Mouse (Mus musculus) adrenal gland, adult 18-20 months (tissue): ENCODE measurements around the gene Ptprf. TPM values are rescaled to one million over a fixed set of nuclear protein-coding genes. Genes with fewer than 3 reads are reported as not detected.

ENCODE experiments used
- DNase-seq, 2 experiments: peaks; one replicate each; pipeline ENCODE4 v3.0.0; 2021 to 2022; ENCODE audit warnings: low spot score in 2 of 2
- total RNA-seq, 2 experiments: library from RNA; stranded (reverse); gene quantifications; 1 replicate in 1 of 2; 2 replicates in 1 of 2; pipeline ENCODE4 v1.2.3; 2021

Gene Ptprf
- total RNA-seq, 2 experiments from 2014 or later: 42.5 to 43.1 TPM

DNA sequence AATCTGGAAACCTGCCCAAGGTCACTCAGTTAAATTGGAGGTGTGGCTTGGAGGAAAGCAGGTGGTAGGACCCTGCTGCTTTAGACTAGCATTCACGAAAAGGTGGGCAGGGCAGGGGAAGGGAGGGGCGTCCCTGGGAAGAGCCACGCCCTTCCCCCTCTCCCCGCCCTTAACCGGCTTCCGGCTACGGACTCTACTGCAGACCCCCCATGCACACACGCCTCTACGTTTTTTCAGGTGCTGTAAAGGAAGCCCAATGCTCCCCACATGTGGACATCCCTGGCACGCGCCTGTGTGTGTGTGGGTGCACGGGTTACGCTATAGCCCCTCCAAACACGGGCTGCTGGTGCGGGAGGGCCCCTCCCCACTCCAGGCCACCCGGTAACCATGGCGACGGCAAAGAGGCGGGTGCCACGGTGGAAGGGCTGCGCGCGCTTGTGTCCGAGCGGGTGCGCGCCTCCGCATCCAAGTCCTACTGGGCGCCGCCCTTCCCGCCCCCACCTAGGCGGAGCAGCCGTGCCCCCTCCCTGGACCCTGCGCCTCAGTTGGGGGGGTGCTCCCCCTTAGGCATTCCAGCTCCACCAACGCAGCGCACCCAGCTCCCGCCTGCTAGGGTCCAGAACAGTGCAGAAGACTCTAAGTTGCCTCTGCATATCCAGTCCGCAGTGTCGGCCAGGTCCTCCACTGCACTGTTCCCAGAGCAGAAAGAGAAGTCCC, 30.5 kb downstream of the Ptprf start:
- peak; percentile 65 to 72 for DNase-seq

DNA sequence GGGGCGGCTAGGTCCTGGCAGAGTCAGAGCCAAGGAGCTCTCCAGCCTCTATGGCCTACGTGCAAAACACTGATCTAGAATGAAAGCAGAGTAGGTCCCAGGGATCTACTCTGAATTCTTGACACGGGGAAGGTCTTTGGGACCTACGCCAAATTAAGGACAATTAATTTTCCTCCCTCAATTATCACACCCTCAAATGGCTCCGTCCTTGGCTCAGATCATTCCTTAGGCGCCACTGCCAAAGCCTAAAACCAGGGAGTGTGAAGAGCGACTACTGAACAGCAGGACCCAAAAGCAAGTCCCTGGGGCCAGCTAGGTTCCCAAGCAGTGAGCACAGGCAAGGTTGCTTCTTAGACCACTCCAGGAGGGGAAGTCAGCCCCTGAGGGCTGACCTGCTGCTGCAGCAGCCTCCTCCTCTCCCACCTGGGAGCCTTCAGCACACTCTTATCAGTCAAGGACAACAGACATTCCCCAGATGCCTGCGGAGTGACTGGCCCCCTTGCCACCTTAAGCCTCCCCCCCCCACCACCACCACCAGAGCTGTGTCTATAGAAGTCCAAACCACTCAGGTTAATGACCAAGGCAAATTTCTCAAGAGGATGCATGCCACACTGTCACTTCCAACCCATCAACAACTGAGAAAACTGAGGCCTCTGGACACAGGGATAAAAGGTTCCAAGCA, 31.3 kb downstream of the Ptprf start:
- no peak for DNase-seq

DNA sequence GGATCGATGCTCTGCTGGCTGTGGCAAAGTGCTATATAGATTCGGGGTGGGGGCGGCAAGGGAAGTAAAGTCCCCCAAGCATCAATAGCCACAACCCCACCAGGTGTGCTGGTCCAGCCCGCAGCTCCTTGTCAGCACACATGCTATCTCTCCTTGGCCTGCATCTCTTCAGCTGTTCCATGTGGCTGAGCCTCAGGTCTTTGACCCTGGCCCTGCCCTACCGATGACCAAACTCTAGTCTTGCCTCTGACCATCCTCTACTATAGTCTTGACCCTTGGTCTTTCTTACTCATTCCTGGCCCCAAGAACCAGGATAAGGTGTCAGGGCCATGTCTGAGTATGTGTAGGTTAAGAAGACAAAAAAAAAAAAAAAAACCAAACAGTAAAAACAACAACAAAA, 33.2 kb downstream of the Ptprf start:
- DNase-seq: no peak

DNA sequence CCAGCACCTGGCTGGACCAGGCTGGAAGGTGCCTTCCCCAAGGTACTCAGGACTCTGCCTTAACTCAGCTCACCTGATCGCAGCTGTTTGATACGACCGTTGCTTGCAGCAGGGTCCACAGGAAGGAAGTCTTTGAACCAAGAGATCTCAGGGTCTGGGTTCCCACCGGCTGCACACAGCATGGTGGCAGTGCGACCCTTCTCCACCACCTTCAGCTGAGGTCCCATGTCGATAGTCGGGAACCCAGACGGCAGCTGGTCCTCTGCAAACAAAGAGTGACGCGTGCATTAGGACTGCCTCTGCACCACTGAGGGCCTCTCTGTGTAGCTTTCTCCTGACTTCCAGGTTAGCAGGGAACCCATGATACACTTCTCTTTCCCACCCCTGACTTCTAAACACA, 33.8 kb downstream of the Ptprf start:
- DNase-seq: no peak

DNA sequence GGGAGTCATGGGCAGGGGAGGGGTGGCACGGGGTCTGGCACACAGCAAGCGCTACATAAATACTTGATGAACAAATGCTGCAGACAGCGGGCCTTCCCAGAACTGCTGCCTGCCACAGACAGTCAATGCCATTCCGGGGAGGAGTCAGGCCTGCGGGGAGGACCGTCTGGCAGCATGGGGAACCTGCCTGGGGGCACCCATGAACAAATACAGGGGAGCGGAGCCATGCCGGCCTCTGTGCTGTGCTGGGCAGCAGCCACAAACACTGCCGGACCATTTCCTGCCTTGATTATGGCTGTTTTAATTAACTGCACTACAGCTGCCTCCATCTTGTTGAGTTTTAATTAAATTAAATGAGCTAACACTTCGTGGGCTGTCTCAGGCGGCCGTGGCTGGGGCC, 35.0 kb downstream of the Ptprf start:
- no peak for DNase-seq

DNA sequence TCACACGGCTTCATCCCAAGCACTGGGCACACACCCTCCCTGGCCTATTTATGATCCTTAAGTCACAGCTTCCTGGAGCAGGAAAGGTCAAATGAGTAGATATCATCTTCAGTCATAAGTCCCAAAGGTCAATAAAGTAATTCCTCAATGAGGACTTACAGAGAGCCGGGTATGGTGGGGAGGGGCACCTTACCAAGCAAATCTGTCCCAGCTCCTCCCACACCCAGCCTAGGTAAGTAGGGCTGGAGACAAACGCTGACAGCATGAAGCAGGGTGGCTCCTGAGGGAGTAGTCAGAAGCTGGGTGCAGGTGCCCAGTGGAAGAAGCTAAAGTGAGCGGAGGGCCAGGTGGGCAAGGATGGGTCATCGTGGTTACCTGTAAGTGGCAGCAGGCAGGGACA, 36.3 kb downstream of the Ptprf start:
- no peak for DNase-seq

DNA sequence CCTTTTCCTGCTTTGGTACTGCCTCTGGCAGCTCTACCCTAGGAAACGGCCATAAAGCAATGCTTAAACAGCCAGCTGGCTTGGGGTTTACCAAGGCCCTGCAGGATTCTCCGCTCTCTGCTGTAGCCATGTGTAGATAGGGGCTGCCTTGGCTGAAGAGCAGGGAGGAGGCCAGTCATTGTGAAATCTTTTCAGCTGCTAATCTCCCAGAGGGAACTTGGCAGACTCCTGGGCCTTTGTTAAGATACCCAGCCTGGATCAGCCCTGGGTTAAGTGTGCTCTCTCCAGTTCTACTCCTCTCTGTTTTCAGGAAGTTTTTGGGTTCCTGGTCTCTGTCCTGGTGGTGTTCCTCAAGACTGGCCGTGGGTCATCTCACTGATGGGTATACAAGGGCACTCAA, 43.9 kb downstream of the Ptprf start:
- no peak for DNase-seq

DNA sequence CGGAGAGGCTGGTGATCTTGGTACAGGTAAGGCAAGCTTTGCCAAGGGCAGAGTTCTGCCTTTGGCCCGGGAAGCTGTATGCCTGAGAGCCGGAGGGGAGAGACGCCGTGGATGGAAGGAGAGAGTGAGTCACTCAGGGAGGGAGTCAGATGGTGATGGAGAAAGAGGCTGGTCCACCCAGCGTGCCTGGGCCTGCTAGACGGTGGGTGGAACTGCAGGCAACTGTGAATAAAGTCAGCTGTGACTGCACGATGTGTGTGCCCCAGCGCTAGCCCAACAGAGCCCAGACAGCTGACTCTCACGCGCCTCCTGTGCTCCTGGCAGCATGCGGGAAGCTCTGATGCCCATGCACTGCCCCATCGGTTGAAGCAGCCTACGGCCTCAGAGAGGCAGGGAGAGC, 45.4 kb downstream of the Ptprf start:
- no peak for DNase-seq

DNA sequence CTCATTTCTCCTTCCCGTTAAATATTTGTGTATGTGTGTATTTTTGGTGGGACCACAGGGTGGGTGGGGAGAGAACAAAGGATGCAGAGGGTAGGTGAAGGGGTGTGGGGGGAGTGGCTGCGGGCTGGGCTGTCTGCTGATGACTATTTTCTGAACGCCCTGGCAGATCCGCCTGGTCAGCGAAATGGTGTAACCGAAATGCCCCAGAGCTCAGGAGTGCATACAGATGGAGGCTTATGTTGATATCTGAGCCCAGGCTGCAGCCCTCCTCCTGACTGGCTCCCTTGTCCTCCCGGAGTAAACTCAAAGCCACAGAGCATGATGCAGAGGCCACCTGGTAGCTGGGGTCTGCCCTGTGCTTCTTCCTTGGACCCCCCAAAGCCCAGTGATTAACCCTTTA, 47.4 kb downstream of the Ptprf start:
- DNase-seq: no peak

DNA sequence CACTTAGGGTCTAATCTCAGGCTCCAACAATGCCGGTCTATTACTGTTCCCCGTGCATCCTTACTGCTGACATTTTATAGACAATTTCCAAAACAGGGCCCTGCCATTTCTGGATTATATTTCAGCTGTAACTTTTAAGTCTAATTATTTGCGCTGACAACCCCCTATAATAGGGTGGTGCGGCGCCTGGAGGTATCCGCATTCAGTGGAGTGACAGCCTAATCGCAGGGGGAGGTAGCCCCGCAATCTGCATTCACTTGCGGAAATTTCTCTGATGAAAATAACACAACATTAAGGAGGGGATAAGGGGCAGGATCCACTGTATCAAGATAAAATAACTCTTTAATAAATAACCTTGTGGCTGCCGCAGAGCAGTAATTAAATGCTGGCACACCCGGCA, 47.9 kb downstream of the Ptprf start:
- DNase-seq: no peak

DNA sequence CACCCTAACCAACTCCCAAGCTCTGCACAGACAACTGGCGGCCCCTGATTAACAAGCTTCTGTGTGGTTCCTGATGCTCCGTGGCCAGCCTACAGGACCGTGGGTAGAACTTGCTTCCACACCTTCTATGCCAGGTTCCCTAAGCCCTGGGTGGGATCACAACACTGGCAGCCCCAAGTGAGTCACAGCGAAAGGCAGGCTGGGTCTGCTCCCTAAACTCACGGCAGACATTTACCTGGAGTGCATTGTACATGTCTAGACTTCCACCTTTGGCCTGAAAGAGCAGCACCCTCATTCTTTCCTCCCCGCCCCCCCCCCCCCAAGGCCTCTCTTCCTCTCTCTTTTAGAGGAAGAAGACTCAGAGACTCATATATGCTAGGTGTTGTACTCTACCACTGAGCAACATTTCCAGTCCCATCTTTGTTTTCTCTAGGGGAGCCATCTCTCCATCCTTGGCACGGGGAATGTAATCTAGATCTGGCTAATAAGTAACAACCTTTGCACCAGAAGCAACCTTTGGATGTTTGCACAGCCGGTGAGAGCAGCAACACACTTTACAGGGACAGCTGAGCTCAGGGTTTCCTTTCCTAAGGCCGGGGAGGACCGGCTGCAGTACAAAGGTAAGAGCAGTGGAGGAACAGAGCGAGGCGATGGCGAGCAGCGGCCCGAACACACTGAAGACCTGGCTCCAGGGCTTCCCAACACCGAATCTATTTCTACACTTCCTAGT, 51.1 kb downstream of the Ptprf start:
- no peak for DNase-seq

DNA sequence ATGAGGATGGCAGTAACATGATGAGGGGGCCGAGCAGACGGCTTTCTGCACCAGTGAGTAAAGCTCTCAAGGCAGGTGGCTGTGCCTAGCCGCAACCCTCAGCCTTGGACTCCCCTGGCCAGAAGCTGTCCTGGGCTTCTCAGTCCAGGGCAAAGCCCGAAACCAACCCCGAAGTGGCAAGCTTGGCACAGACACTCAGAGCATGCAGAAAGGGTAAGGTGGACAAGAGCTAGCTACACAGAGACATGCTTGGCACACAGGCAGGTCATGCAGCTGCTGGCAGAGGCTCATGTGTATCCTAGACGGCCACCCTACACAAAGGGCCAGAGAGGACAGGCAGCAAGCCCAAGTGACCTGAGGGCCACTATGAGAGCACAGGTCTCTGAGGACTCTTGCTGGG, 52.5 kb downstream of the Ptprf start:
- DNase-seq: no peak

DNA sequence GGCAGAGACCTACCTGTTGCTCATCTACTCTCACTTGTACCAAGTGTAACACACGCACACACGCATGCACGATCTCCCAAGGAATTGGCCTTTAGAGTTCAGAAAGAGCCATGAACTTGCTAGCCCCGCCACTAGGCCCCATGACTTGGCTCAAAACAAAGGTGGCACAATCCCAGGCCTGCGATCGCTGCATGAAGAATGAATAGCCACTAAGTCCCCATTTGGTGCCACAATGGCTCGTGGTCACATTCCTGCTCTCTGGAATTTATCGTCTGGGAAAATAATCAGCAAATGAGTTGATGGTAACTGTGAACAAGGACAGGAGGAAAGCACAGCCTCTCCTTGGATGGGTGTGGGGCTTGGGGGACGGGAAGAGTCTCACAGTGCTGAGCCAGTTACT, 54.3 kb downstream of the Ptprf start:
- no peak for DNase-seq

DNA sequence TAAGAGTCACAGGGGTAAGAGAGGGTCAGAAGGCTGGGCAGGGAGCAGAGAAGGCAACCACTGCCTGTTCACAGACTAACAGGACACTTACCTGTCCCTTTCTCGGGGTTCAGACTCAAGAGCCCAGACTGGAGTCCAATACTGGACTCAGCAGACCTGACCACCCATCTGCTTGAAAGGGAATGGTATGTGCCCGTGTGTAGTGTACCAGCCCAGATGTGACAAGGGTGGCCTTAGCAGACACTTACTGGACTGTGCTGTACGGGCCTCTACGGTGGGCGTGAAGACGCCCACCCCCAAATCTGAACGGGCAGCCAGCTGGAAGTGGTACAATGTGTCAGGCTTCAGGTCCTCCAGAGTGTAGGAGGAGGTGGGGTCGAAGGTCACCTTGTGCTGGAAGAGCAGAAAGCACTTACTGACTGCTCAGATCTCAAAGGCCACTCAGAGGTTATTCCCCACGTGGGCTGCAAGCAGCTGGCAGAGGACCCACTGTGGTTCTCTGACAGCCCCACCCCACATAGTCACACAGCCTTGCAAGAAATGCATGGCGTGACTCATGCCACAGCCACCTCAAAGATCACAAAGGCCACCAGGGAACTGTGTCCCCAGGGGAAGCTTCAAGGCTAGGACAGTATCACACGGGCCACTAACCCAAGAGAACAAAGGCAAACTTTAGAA, 56.4 kb downstream of the Ptprf start:
- peak in 1 of 2 experiments; percentile 27 for DNase-seq

DNA sequence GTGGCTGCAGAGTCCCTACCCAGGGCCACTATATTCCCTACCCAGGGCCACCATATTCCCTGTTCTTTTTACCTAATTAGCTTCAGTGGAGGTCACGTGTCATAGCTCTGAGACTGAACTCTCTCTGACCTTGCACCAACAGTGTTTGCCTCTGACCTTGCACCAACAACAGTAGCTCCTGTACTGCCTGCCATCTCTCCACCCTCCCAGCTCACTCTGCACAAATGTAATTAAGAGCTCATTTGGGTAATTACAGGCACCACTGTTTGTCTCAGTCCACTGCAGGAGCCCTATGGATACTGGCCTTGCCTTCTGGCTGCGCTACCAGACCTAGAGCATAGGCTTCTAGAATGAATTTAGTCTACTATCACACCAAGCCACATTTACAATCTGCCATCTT, 57.3 kb downstream of the Ptprf start:
- no peak for DNase-seq

DNA sequence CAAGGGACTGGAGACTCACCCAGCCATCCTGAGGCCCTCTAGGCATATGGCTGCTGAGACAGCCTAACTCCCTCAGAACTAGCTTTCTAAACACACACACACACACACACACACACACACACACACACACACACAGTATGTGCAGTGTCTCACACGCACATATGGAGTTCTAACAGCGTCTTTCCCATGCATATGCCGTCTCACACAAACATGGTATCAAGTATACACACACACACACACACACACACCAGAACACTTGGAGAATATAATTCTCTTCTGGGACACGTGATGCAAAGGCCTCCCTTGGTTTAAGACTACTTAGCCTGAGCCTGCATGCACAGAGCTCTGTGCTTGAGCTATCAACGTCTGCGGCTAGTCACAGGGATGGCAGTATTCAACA, 59.3 kb downstream of the Ptprf start:
- DNase-seq: no peak

DNA sequence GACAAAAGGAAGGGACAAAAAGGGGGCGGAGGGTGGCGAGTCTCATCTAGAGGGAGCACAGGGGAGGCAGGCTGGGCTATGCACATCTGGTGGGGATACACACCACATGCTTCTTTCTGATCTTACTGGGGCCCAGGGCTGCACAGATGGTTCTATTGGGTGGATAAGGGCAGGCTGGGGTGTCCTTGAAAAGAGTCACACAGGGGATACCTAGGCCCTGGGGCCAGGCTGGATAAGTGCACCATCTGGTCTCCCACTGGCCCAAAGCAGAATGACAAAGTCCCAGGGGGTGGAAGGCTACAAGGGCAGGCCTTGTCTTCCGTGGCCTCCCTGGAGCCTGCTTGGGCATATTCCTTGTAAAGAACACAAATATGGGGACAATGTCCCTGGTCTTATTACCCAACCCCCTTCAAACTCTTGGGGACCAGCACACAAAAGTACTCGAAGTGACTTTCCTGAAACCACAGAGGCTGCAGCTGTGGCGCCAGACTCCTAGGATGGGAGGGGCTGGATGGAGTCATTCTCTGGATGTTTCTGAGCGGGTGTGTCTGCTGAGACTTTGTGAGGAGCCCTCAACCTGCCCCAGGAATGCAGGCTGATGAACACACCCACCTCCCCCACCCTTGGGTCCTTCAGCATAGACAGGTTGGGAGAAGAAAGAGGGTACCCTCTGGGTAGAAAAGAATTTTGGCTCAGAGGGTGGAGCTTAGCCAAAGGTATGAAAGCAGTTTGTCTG, 62.0 kb downstream of the Ptprf start:
- DNase-seq: no peak

DNA sequence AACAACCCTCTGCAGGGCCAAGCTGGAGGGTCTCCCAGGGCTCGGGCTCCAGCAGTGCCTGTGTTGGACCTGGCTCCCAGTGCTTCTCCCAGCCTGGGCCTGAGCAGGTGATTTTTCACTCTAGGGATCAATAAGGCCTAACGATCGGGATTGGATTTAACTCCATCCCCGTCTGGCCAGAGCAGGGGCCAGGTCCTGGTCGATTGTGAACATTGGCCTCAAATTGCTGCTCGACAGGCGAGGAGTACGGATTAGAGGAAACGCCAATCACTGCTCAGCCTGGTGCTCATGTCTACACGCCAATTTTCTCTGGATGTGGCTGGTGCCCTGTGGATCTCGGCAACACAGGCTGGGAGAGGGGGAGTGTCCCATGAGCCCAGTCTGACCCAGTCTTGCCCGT, 63.8 kb downstream of the Ptprf start:
- DNase-seq: no peak

DNA sequence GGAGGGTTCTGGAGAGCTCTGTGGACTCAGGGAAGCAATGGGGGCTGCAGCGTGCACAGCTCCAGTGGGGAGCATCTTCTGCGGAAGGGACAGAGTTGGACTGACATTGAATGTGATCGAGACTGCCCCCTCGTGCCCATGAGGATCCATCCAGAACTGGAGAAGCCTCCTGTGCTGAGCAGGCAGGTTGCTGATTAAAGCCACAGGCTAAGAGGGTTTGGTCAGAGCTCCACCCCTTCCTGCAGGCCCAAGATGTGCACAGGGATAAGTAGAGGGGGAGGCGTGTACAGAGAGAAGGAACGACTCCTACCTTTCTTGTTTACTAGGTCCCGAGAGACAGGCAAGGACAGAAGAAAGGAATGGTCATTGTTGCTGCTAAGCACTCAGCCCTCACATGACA, 69.9 kb downstream of the Ptprf start:
- no peak for DNase-seq

DNA sequence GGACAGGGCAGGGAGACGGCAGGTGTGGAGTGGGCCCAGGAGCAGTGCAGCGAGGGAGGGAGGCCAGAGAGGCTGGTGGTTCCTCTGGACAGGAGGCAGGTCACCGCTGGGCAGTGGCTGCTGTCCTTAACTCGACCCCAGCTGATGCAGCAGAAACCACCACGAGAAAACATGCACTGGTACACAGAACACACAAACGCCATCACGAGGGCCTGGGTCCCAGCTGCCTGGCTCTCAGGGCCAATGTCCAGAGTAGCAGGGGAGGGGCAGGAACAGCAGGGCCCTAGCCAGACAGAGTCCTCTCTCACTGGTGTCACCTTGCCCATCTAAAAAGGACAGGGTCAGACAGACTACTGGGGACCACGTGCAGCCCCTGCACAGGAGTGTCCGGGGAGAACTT, 70.4 kb downstream of the Ptprf start:
- no peak for DNase-seq

DNA sequence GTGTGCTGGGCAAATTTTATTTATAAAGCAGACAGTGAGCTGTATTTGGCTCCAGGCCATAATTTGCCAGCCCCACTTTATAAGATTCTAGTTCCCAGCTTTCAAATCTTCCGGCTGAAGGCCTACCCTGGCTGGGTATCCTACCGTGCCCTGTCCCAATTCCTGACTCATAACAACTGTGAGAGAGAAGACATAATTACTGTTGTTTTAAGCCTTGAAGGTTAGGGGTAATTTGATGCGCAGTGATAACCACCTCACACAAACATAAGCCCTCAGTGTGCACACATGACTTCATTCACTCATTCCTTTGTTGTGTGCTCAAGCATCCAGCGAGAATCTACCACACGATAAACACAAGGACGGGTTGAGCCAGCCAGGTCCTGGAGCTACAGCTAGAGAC, 71.7 kb downstream of the Ptprf start:
- DNase-seq: no peak
